Mouse (Mus musculus) G1E (cell line): ENCODE measurements around the gene Sh2d1b2. TPM values are rescaled to one million over a fixed set of nuclear protein-coding genes. Genes with fewer than 3 reads are reported as not detected.

ENCODE experiments used
- ATAC-seq: 2 replicates; pipeline ENCODE4 v1.8.0; 2016; ENCODE audit warnings: mild to moderate bottlenecking; ENCODE audit not compliant: insufficient number of reproducible peaks, poor library complexity, low FRiP score, severe bottlenecking; ENCODE audit errors: extremely low read depth
- DNase-seq: peaks from one replicate; pipeline ENCODE4 v3.0.0; 2012; ENCODE audit warnings: low spot score
- H3K27me3 ChIP-seq: 2 replicates; pipeline ENCODE4 v1.6.1; 2012; ENCODE audit warnings: mild to moderate bottlenecking, low read length, inconsistent platforms; ENCODE audit not compliant: insufficient read depth
- H3K36me3 ChIP-seq: replicated peaks from 2 replicates; pipeline ENCODE3; 2012; ENCODE audit warnings: mild to moderate bottlenecking, inconsistent platforms
- H3K4me1 ChIP-seq: 2 replicates; pipeline ENCODE4 v1.6.1; 2012; ENCODE audit warnings: low read depth, low read length, inconsistent platforms, mixed read lengths; ENCODE audit not compliant: insufficient read depth
- H3K4me3 ChIP-seq: 2 replicates; pipeline ENCODE4 v1.5.1; 2012; ENCODE audit warnings: low read depth, mild to moderate bottlenecking, inconsistent platforms, low read length, moderate library complexity, mixed read lengths
- H3K9me3 ChIP-seq: replicated peaks from 2 replicates; pipeline ENCODE4 v1.6.1; 2012; ENCODE audit warnings: inconsistent platforms
- CTCF ChIP-seq: IDR thresholded peaks from 2 replicates; pipeline ENCODE4 v1.5.1; 2012; ENCODE audit warnings: low read depth, low read length, inconsistent platforms, mixed read lengths
- GATA1 ChIP-seq: IDR thresholded peaks from 2 replicates; pipeline ENCODE4 v1.6.1; 2012; ENCODE audit warnings: borderline replicate concordance, low read length, inconsistent platforms, mixed read lengths
- GATA2 ChIP-seq: IDR thresholded peaks from 2 replicates; pipeline ENCODE4 v1.6.1; 2012; ENCODE audit warnings: low read depth, low read length, inconsistent platforms, borderline replicate concordance
- POLR2AphosphoS5 ChIP-seq: IDR thresholded peaks from 2 replicates; pipeline ENCODE4 v1.6.1; 2012; ENCODE audit warnings: low read depth, low read length, inconsistent platforms; ENCODE audit not compliant: insufficient replicate concordance
- TAL1 ChIP-seq: conservative IDR thresholded peaks from 2 replicates; pipeline ENCODE4 v1.6.1; 2012; ENCODE audit warnings: low read depth, low read length, inconsistent platforms, mixed read lengths
- polyA plus RNA-seq: library from polyadenylated mRNA; stranded (reverse); fragments of >175 nt; gene quantifications from 2 replicates; pipeline ENCODE4 v1.2.3, GENCODE M21; 2012
- total RNA-seq, 2 experiments: library from RNA; stranded (forward) in 1 of 2; stranded (reverse) in 1 of 2; fragments of 200-1000 nt in 1 of 2; fragments of >200 nt in 1 of 2; fragmentation: Nextera tagmentation in 1 of 2; gene quantifications; 2 replicates each; pipeline ENCODE4 v1.2.3; 2014 to 2017

Gene Sh2d1b2
- total and polyA plus RNA-seq, 3 experiments = 0.16 TPM; not detected in 2

DNA sequence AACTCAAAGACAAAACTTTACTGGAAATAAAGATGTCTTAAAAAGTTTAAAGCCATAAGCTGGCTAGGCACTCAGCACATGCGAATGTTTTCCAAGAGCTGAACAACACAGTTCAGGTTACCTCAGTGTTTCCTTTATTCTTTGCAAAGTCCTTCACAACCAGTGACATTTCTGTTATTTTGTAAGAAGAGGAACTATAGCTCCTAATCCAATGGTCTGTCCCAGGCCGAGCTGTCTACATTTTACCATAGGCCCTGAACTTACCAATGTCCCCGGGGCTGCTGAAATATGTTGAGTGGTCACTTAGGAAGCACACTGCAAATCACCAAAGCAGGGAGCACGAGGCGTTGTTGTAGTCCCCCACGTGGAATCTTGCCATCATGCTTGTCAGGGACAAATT is 37.7 kb downstream of the Sh2d1b2 start:
- no peak for TF ChIP-seq TAL1
- TF ChIP-seq POLR2AphosphoS5 = no peak
- no peak for TF ChIP-seq GATA1
- no peak for TF ChIP-seq GATA2
- Histone ChIP-seq H3K4me1 (no peaks in the 10 kb centered on the region), H3K4me3 (no peak overlapping the region), H3K27me3 (0 out of 2 replicates have a peak, but pooled peaks cover 8% of the 10 kb centered on the region), H3K9me3 (no peaks in the 10 kb centered on the region), H3K36me3 (no peaks in the 10 kb centered on the region)
- ATAC-seq (no peak), DNase-seq (no peak)

DNA sequence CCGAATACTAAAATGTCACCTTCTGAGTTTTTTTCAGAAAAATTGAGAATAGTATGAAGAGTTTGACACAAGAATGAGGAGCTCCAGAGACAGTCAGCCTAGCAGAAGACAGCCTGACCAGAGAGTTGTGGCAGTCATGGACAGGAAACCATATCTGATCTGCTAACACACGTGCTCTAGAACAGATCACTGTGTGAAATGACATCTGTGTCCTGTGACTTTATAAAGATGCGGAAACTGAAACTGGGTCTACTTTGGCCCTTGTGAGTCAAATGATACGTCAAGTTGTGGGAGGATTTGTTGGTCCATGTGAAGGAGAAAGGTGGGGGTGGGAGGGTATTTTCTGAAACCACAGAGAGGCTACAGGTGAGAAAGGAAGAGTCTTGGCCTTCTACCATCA is 38.1 kb downstream of the Sh2d1b2 start:
- TF ChIP-seq GATA2 (no peak), CTCF (no peak), POLR2AphosphoS5 (no peak), TAL1 (no peak), GATA1 (no peak)
- no peaks in the 10 kb centered on the region for H3K9me3 ChIP-seq
- H3K36me3 ChIP-seq = no peaks in the 10 kb centered on the region
- H3K4me3 ChIP-seq = no peak overlapping the region
- no peak for ATAC-seq
- H3K27me3 ChIP-seq = 0 out of 2 replicates have a peak, but pooled peaks cover 8% of the 10 kb centered on the region
- DNase-seq = no peak
- no peaks in the 10 kb centered on the region for H3K4me1 ChIP-seq

DNA sequence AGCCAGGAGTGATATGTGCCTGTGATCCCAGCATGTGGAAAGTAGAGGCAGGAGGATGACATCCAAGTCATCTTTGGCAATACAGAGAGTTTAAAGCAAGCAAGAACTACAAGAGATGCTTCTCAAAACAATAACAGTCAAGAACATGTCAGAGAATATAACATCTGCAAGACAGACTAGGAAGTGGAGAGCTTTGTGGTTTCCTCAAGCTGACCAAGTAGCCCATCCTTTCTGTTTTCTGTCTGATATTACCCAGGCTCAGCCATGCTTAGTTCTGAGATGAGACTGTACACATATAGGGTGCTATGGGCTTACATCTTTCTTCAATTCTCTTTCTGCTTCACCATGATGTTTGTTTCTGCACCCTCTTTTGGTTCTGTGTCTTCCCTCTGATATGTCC is 40.7 kb downstream of the Sh2d1b2 start:
- DNase-seq (no peak), ATAC-seq (no peak)
- no peak for TF ChIP-seq POLR2AphosphoS5
- no peak for TF ChIP-seq CTCF
- no peak for TF ChIP-seq GATA2
- TF ChIP-seq GATA1 = no peak
- no peak for TF ChIP-seq TAL1
- Histone ChIP-seq H3K4me3 (no peak overlapping the region), H3K27me3 (0 out of 2 replicates have a peak, but pooled peaks cover 8% of the 10 kb centered on the region), H3K9me3 (no peaks in the 10 kb centered on the region), H3K36me3 (no peaks in the 10 kb centered on the region), H3K4me1 (no peaks in the 10 kb centered on the region)

DNA sequence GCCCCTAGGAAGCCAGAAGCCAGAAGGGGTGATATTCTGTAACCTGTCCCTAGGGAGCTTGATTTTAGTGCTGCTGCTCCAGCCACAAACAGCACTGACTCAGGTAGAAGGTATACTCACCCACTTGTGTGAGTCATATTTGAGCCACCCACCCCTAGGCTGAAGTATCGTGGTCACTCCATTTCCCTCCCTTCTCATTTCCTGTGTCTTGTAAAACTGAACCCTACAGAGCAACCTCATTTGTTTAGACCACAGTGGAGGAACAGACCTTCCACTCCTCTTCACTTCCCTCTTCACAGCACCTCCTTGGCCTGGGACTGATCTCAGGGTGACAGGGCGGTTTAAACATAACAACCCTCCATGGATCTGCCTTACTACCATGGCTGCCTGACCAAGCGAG is 44.5 kb downstream of the Sh2d1b2 start, which contains the start of gene Sh2d1b1:
Sh2d1b1 (plus strand) TSS at position 305 of the 400 bp plus-strand sequence.
- H3K36me3 ChIP-seq = no peaks in the 10 kb centered on the region
- no peaks in the 10 kb centered on the region for H3K9me3 ChIP-seq
- peaks cover 7% of the 10 kb centered on the region; the same call in 1 of the 2 replicates for H3K27me3 ChIP-seq
- no peak for DNase-seq
- no peak within 1 kb of the TSS for H3K4me3 ChIP-seq
- no peak for ATAC-seq
- H3K4me1 ChIP-seq = no peaks in the 10 kb centered on the region
- no peak for TF ChIP-seq TAL1

DNA sequence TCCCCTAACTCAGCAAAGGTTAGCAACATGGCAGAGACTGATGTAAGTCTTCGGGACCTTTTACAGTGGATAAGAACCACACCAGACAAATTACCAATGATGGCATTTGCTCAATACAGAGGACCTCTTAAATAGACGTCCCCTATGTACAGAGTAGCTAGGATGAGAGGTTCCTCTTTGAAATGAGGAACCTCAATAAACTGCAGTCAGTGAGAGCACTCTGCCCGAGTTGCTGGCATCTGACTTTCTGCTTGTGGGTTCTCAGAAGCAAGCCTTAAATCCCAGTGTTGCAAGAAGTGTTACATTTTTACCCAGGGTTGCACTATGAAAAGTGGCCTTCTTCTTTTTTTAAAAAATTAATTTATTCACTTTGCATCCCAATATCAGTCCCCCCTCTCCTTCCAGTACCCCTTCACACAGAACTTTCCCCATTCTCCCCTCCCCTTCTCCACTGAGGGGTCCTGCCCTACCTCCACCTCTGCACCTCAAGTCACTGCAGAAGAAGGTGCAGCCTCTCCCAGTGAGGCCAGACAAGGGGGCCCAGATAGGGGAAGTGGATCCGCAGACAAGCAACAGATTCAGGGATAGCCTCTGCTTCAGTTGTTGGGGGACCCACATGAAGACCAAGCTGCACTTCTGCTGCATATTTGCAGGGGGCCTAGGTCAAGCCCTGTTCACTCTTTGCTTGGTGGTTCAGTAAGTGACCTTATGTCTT is 50.0 kb downstream of the Sh2d1b2 start:
- no peaks in the 10 kb centered on the region for H3K36me3 ChIP-seq
- ATAC-seq (no peak), DNase-seq (no peak)
- TF ChIP-seq GATA1 (no peak), TAL1 (no peak), GATA2 (no peak), POLR2AphosphoS5 (no peak), CTCF (no peak)
- H3K9me3 ChIP-seq = no peaks in the 10 kb centered on the region
- H3K4me3 ChIP-seq = no peak overlapping the region
- peaks cover 3% of the 10 kb centered on the region; the same call in 1 of the 2 replicates for H3K27me3 ChIP-seq
- no peaks in the 10 kb centered on the region for H3K4me1 ChIP-seq

DNA sequence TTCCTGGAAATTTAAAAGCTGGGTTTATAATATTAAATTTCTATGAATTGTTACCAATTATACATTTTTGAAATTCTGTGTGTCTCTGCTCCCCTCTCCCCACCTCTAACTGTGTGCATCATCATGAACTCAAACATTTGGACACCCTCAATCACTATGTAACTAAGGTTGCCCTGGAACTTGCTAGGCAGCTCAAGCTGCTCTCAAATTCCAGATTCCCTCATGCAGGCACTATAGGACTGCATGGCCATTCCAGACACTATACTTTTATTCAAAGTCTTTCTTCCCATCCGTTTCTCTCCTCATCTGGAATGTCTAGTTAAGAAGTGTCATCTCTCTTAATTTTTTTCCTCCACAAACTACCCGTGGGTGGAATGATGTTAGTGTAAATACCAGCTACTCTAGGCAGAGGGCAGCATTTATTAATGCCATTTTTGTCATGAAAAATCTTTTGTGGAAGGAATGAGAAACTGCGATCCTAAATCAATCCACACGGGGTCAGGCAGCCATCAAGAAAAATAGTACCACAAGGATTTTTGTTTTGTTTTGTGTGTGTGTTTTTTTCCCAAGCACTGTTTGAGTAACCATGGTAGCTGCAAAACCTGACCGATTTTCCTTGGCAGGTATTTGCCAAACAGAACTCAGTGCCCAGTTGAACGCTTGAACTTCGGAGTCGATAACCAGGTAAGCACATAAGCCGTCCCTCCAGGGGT is 59.8 kb downstream of the Sh2d1b2 start:
- no peak for DNase-seq
- no peaks in the 10 kb centered on the region for H3K4me1 ChIP-seq
- H3K27me3 ChIP-seq = peaks cover 7% of the 10 kb centered on the region
- H3K9me3 ChIP-seq = no peaks in the 10 kb centered on the region
- no peaks in the 10 kb centered on the region for H3K36me3 ChIP-seq
- no peak for ATAC-seq
- H3K4me3 ChIP-seq = no peak overlapping the region
- no peak for TF ChIP-seq TAL1
- TF ChIP-seq GATA1 = no peak
- no peak for TF ChIP-seq POLR2AphosphoS5
- no peak for TF ChIP-seq GATA2
- TF ChIP-seq CTCF = no peak
